Mouse (Mus musculus) kidney, postnatal 0 days (tissue): ENCODE results near the gene Mpg. TPM values are rescaled to one million over a fixed set of nuclear protein-coding genes. Genes with fewer than 3 reads are reported as not detected.

ENCODE experiments used
- ATAC-seq: fragments of 200-750 bp; cut with Nextera tagmentation; replicated peaks from 2 replicates; pipeline ENCODE4 v1.8.0; 2017; ENCODE audit warnings: low read depth, moderate number of reproducible peaks, moderate TSS enrichment, moderate library complexity; ENCODE audit not compliant: low FRiP score
- DNase-seq: peaks from one replicate; pipeline ENCODE4 v3.0.0-alpha.2; 2016; ENCODE audit warnings: low spot score
- H3K27ac ChIP-seq: fragments of 300-500 bp; sonication (generic); 2 replicates; pipeline ENCODE4 v1.5.1; 2014; ENCODE audit warnings: mild to moderate bottlenecking
- H3K27me3 ChIP-seq: fragments of 300-500 bp; sonication (generic); 2 replicates; pipeline ENCODE4 v1.6.1; 2014; ENCODE audit warnings: low read length, mixed read lengths; ENCODE audit not compliant: insufficient read depth
- H3K36me3 ChIP-seq: fragments of 300-500 bp; sonication (generic); 2 replicates; pipeline ENCODE4 v1.6.1; 2014; ENCODE audit warnings: low read length, mixed read lengths; ENCODE audit not compliant: insufficient read depth
- H3K4me1 ChIP-seq: fragments of 300-500 bp; sonication (generic); replicated peaks from 2 replicates; pipeline ENCODE4 v1.6.1; 2014; ENCODE audit warnings: antibody characterized with exemption, low read length, mixed read lengths; ENCODE audit not compliant: insufficient read depth
- H3K4me2 ChIP-seq: fragments of 300-500 bp; sonication (generic); 2 replicates; pipeline ENCODE4 v1.6.1; 2014; ENCODE audit warnings: mild to moderate bottlenecking, low read length, moderate library complexity, mixed read lengths
- H3K4me3 ChIP-seq: fragments of 300-500 bp; sonication (generic); replicated peaks from 2 replicates; pipeline ENCODE4 v1.5.1; 2014; ENCODE audit warnings: low read depth, low read length
- H3K9ac ChIP-seq: fragments of 300-500 bp; sonication (generic); 2 replicates; pipeline ENCODE4 v1.6.1; 2014; ENCODE audit warnings: low read depth, low read length
- H3K9me3 ChIP-seq: fragments of 300-500 bp; sonication (generic); replicated peaks from 2 replicates; pipeline ENCODE4 v1.6.1; 2016; ENCODE audit warnings: low read length, inconsistent platforms, mixed read lengths
- CTCF ChIP-seq: IDR thresholded peaks from 2 replicates; pipeline ENCODE4 v1.5.1; 2016; ENCODE audit warnings: antibody characterized with exemption, low read depth, mild to moderate bottlenecking, moderate library complexity
- WGBS: fragments of 180-500 bp; shearing (Covaris S2); extraction: QIAGEN DNeasy Blood & Tissue Kit; methylation state at CpG from one replicate; pipeline ENCODE4 v1.1.7; 2014; 5-methylcytosine and 5-hydroxymethylcytosine counted together
- polyA plus RNA-seq: library from polyadenylated mRNA; unstranded; fragments of >200 nt; fragmentation: Nextera tagmentation; extraction: Ambion mirVana; gene quantifications from 2 replicates; pipeline ENCODE4 v1.2.1, GENCODE M21; 2015

Gene Mpg
- polyA plus RNA-seq, 1 experiment from 2014 or later: 33.0 TPM

DNA sequence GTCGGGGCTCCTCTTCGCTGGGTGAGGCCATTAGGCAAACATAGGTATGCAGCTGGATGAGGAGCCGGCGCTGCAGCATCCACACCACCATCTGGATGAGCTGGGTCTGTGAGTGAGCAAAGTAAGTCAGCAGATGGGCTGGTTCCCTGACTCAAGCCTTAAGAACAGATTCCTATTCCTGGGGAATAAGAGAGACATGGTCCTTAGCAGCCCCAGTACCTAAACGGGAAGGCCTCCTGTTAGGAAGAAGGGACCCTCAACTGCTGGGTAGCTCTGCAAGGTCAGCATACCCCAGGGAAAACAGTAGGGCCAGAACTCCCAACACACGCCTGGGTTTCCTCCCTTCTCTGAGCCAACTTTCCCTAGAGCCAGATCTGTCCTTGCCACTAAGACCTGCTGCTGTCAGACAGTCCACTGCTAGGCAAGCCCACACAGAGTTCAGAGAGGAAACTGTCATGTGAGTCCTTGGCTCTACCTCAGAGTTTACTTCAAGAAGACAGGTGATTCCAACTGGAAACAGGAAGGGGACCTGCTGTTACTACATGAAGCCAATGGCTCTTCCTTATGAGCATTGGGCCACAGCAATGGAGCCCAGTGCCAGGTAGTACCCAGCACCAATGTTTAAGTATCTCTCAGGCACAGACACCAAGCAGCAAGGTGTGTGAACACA, 8.6 kb downstream of the Mpg start:
- Histone ChIP-seq H3K4me3 (no peak overlapping the region), H3K27me3 (no peaks in the 10 kb centered on the region), H3K9me3 (no peaks in the 10 kb centered on the region), H3K4me2 (no peak overlapping the region), H3K4me1 (0 out of 2 replicates have a peak, but pooled peaks cover 3% of the 10 kb centered on the region), H3K9ac (no peak overlapping the region), H3K36me3 (peaks cover 50% of the 10 kb centered on the region), H3K27ac (no peak overlapping the region)
- no peak for TF ChIP-seq CTCF
- DNase-seq (no peak), ATAC-seq (no peak)
- 83% methylated on average over 6 of the region's 6 CpGs for WGBS

DNA sequence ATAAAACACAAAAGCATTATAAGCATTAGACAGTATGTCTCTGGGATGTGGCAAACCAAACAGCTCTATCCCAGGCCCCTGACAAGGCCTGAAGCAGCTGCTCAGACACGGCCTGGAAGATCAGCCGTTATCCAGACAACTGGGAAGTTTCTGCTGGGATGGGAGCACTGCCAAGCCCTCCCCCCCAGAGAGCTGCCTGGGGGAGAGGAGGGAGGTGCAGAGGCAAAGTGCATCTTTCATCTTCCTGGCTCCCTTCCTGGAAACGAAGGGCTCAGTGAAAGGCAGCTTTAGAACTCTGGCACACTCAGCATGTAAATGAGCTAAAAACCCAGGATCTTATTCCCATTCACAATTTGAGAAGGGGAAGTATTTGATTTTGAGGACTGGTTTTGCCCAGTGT, 9.3 kb downstream of the Mpg start:
- no peak overlapping the region for H3K9ac ChIP-seq
- ATAC-seq (no peak), DNase-seq (peak; percentile 81)
- H3K36me3 ChIP-seq: peaks cover 52% of the 10 kb centered on the region
- no peak overlapping the region for H3K4me3 ChIP-seq
- H3K4me1 ChIP-seq: 0 out of 2 replicates have a peak, but pooled peaks cover 3% of the 10 kb centered on the region
- H3K27ac ChIP-seq: no peak overlapping the region
- 45% methylated on average over 3 of the region's 3 CpGs for WGBS
- no peaks in the 10 kb centered on the region for H3K27me3 ChIP-seq
- no peaks in the 10 kb centered on the region for H3K9me3 ChIP-seq
- H3K4me2 ChIP-seq: no peak overlapping the region
- no peak for TF ChIP-seq CTCF

DNA sequence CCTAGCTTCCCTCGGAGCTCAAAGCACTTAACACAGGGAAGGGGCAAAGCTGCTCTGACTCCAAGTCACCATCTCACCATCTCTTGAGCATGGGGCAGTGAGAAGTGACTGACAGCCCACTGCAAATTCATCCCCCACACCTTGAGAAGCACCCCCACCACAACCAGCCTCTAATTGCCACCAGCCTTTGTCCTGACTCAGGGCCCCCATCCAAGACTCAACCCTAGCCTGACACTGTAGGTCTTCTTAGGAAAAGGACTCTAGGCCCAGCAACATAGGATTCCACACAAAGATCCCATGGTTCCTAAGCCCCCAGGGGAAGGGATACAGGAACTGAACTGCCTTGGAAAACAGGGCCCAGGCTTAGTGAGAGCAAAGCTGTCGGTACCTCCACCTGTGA, 9.8 kb downstream of the Mpg start:
- Histone ChIP-seq H3K27me3 (no peaks in the 10 kb centered on the region), H3K27ac (no peak overlapping the region), H3K9me3 (no peaks in the 10 kb centered on the region), H3K4me2 (no peak overlapping the region), H3K4me3 (no peak overlapping the region), H3K9ac (no peak overlapping the region), H3K36me3 (peaks cover 53% of the 10 kb centered on the region), H3K4me1 (0 out of 2 replicates have a peak, but pooled peaks cover 3% of the 10 kb centered on the region)
- no peak for DNase-seq
- ATAC-seq: no peak
- TF ChIP-seq CTCF: no peak
- 69% methylated on average over 2 of the region's 2 CpGs for WGBS

DNA sequence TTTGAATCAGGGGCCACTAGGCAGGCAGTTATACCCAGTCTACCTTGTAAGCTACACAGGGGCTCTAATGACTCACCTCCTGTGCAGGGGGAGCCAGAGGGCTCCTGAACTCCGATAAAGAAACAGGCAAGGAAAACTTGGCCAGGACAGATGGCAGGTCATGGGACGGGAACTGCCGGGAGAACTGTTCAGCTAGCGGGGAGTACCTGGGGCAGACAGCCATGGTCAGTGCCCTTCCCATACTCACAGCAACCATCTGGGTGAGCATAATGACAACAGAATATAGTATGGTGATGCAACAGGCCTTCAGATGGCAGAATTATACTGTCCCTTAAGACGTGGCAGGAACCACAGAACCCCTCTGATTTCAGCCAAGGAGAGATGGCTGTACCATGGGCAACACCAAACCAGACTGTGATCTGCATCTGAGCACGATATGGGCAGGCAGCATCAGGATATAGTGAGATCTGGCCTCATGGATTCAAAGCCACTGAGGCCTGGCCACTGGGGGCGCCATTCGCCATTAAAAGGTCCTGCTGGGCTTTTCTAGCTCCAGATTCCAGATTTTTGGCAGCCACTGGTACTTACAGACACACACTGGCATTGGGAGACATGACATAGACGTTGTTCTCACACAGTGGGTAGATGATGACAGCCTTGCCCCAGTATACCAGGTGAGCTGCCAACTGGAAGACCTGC, 10.6 kb downstream of the Mpg start:
- peak; percentile 76 for DNase-seq
- ATAC-seq: no peak
- Histone ChIP-seq H3K4me2 (no peak overlapping the region), H3K4me1 (0 out of 2 replicates have a peak, but pooled peaks cover 3% of the 10 kb centered on the region), H3K9ac (no peak overlapping the region), H3K4me3 (no peak overlapping the region), H3K36me3 (peaks cover 46% of the 10 kb centered on the region), H3K9me3 (no peaks in the 10 kb centered on the region), H3K27me3 (no peaks in the 10 kb centered on the region), H3K27ac (no peak overlapping the region)
- TF ChIP-seq CTCF: peak; percentile 81
- 60% methylated on average over 9 of the region's 9 CpGs for WGBS

DNA sequence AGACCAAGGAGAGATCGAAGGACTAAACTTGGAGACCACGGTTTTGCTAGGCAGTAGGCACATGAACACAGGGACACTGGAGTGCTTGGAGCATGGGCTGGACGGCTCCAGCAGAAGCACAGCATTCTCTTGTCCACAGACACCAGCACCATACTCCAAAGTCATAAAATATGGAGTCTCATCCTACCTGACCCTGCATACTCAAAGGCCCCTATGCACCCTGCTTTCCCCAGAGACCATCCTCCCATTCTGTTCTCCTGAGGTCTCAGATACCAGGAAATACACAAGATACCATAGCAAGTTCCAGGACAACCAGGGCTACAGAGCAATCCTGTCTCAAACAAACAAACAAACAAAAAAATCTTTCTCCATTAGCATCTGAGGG, 11.1 kb downstream of the Mpg start:
- H3K36me3 ChIP-seq: peaks cover 41% of the 10 kb centered on the region
- no peak overlapping the region for H3K27ac ChIP-seq
- no peak for TF ChIP-seq CTCF
- ATAC-seq: no peak
- 0 out of 2 replicates have a peak, but pooled peaks cover 3% of the 10 kb centered on the region for H3K4me1 ChIP-seq
- no peak for DNase-seq
- no peaks in the 10 kb centered on the region for H3K9me3 ChIP-seq
- H3K4me3 ChIP-seq: no peak overlapping the region
- WGBS: 94% methylated on average over 3 of the region's 3 CpGs
- no peak overlapping the region for H3K4me2 ChIP-seq
- no peaks in the 10 kb centered on the region for H3K27me3 ChIP-seq
- H3K9ac ChIP-seq: no peak overlapping the region

DNA sequence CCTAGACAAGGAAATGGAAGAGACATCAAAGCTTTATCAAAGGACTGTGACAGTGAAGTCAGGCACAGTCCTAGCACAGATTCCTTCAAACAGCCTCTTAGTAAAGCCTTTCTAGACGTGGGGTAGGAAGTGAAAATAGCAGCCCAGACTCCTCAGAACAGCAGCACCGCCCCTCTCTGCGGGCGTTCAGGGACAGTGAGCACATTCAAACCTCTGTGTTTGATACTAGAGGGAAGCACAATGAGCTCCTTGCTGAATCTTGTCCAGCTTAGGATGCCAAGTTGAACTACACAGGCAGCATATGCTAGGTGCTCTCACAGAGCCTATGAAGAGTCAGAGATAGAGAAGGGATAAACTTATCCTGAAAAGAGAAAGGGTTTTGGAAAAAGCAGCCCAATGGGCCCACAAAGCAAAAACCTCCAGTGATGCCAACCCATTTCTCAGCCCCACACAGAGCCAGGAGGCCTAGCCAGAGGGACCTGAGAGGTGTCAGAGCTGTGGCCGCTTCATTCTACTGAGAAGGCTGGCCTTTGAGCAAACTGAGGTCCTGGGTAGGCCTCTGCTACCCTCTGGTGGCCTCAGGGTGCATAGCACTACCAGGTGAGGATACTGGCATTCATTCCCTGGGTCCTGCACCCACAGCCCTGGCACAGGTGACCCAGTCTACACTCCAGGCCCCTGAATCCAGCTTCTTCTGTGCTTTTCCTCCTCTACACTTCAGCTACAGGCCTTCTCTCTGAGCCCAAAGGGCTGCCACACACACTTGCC, 12.0 kb downstream of the Mpg start:
- 56% methylated on average over 5 of the region's 5 CpGs for WGBS
- TF ChIP-seq CTCF: peak; percentile 97
- Histone ChIP-seq H3K9me3 (no peaks in the 10 kb centered on the region), H3K9ac (no peak overlapping the region), H3K36me3 (peaks cover 39% of the 10 kb centered on the region), H3K27ac (no peak overlapping the region), H3K27me3 (no peaks in the 10 kb centered on the region), H3K4me2 (no peak overlapping the region), H3K4me1 (peaks cover 4% of the 10 kb centered on the region; the same call in 1 of the 2 replicates), H3K4me3 (no peak overlapping the region)
- DNase-seq (peak; percentile 81), ATAC-seq (no peak)
